Mouse (Mus musculus) CD8-positive naive resting alpha-beta T cell, adult 2 months (primary cell): ENCODE results near the gene Bag3.

Experiments
- DNase-seq, 2 experiments: peaks; one replicate each; pipeline ENCODE4 v3.0.0; 2022; ENCODE audit warnings: low read depth in 2 of 2, low spot score in 2 of 2

Gene Bag3

GRCm38 (mm10) chr7:128523349-128523961 lies at the start of gene Bag3:
Bag3 (plus strand) TSS chr7:128523616.
- DNase-seq: peak; percentile 50 to 69

- DNase-seq: no peak
Observed at GRCm38 (mm10) chr7:128474322-128474721, 49.1 kb upstream of the Bag3 start.

- DNase-seq: no peak
Observed at GRCm38 (mm10) chr7:128488986-128489385, 34.4 kb upstream of the Bag3 start.

GRCm38 (mm10) chr7:128494546-128494945 lies 28.9 kb upstream of the Bag3 start:
- DNase-seq: no peak

GRCm38 (mm10) chr7:128499801-128500200 lies 23.6 kb upstream of the Bag3 start:
- DNase-seq: no peak

GRCm38 (mm10) chr7:128504091-128504490 lies 19.3 kb upstream of the Bag3 start:
- no peak for DNase-seq

- no peak for DNase-seq
Observed at GRCm38 (mm10) chr7:128511936-128512335, 11.5 kb upstream of the Bag3 start.

- DNase-seq: no peak
Observed at GRCm38 (mm10) chr7:128513512-128513911, 9.9 kb upstream of the Bag3 start.

- no peak for DNase-seq
Observed at GRCm38 (mm10) chr7:128514341-128514740, 9.1 kb upstream of the Bag3 start.

GRCm38 (mm10) chr7:128516346-128516745 lies 7.1 kb upstream of the Bag3 start:
- no peak for DNase-seq

- DNase-seq: no peak
Observed at GRCm38 (mm10) chr7:128519316-128520050, 3.9 kb upstream of the Bag3 start.

GRCm38 (mm10) chr7:128523962-128524581 lies 656 bp downstream of the Bag3 start:
- DNase-seq: peak in 1 of 2 experiments; percentile 13

- no peak for DNase-seq
Observed at GRCm38 (mm10) chr7:128524641-128525040, 1.2 kb downstream of the Bag3 start.

GRCm38 (mm10) chr7:128526611-128527010 lies 3.2 kb downstream of the Bag3 start:
- no peak for DNase-seq

GRCm38 (mm10) chr7:128528596-128528995 lies 5.2 kb downstream of the Bag3 start:
- no peak for DNase-seq

- DNase-seq: no peak
Observed at GRCm38 (mm10) chr7:128529126-128529525, 5.7 kb downstream of the Bag3 start.

GRCm38 (mm10) chr7:128529574-128530051 lies 6.2 kb downstream of the Bag3 start:
- no peak for DNase-seq

- DNase-seq: no peak
Observed at GRCm38 (mm10) chr7:128531031-128531430, 7.6 kb downstream of the Bag3 start.

- DNase-seq: no peak
Observed at GRCm38 (mm10) chr7:128531929-128532328, 8.5 kb downstream of the Bag3 start.

- no peak for DNase-seq
Observed at GRCm38 (mm10) chr7:128532441-128533166, 9.2 kb downstream of the Bag3 start.

GRCm38 (mm10) chr7:128534984-128535491 lies 11.6 kb downstream of the Bag3 start:
- DNase-seq: no peak
